Mouse (Mus musculus) stomach, postnatal 0 days (tissue): ENCODE results near the gene Med31. TPM values are rescaled to one million over a fixed set of nuclear protein-coding genes. Genes with fewer than 3 reads are reported as not detected.

Experiments used
- ATAC-seq: fragments of 200-750 bp; cut with Nextera tagmentation; 2 replicates; pipeline ENCODE4 v1.8.0; 2017; ENCODE audit not compliant: low FRiP score, low TSS enrichment
- DNase-seq: peaks from one replicate; pipeline ENCODE4 v3.0.0-alpha.2; 2016; ENCODE audit warnings: low spot score
- H3K27ac ChIP-seq: fragments of 300-500 bp; sonication (generic); replicated peaks from 2 replicates; pipeline ENCODE4 v1.5.1; 2014; ENCODE audit warnings: mild to moderate bottlenecking, control low read depth
- H3K27me3 ChIP-seq: fragments of 300-500 bp; sonication (generic); 2 replicates; pipeline ENCODE4 v1.6.1; 2014; ENCODE audit warnings: low read length; ENCODE audit not compliant: control insufficient read depth, insufficient read depth
- H3K36me3 ChIP-seq: fragments of 300-500 bp; sonication (generic); 2 replicates; pipeline ENCODE4 v1.6.1; 2014; ENCODE audit warnings: low read length, mixed read lengths; ENCODE audit not compliant: control insufficient read depth, insufficient read depth
- H3K4me1 ChIP-seq: fragments of 300-500 bp; sonication (generic); replicated peaks from 2 replicates; pipeline ENCODE4 v1.6.1; 2014; ENCODE audit warnings: antibody characterized with exemption; ENCODE audit not compliant: control insufficient read depth, insufficient read depth
- H3K4me2 ChIP-seq: fragments of 300-500 bp; sonication (generic); replicated peaks from 2 replicates; pipeline ENCODE4 v1.6.1; 2014; ENCODE audit warnings: low read depth, mild to moderate bottlenecking, control low read depth, moderate library complexity
- H3K4me3 ChIP-seq: fragments of 300-500 bp; sonication (generic); 2 replicates; pipeline ENCODE4 v1.5.1; 2014; ENCODE audit warnings: low read depth, low read length, control low read depth
- H3K9ac ChIP-seq: fragments of 300-500 bp; sonication (generic); 2 replicates; pipeline ENCODE4 v1.6.1; 2014; ENCODE audit warnings: mild to moderate bottlenecking, low read length, control low read depth, mixed read lengths
- H3K9me3 ChIP-seq: fragments of 300-500 bp; sonication (generic); 2 replicates; pipeline ENCODE4 v1.6.1; 2016; ENCODE audit warnings: low read length; ENCODE audit not compliant: control insufficient read depth
- CTCF ChIP-seq: IDR thresholded peaks from 2 replicates; pipeline ENCODE4 v1.5.1; 2016; ENCODE audit warnings: antibody characterized with exemption, low read depth, mild to moderate bottlenecking, moderate library complexity
- EP300 ChIP-seq: optimal IDR thresholded peaks from 2 replicates; pipeline ENCODE3; 2016; ENCODE audit warnings: antibody characterized with exemption
- WGBS: fragments of 180-500 bp; shearing (Covaris S2); extraction: QIAGEN DNeasy Blood & Tissue Kit; methylation state at CpG from one replicate; pipeline ENCODE4 v1.1.7; 2014; 5-methylcytosine and 5-hydroxymethylcytosine counted together
- polyA plus RNA-seq: library from polyadenylated mRNA; unstranded; fragments of >200 nt; fragmentation: Nextera tagmentation; extraction: Ambion mirVana; gene quantifications from 2 replicates; pipeline ENCODE4 v1.2.1, GENCODE M21; 2015

The Med31 gene
- polyA plus RNA-seq, 1 experiment from 2014 or later = 28.1 TPM

DNA sequence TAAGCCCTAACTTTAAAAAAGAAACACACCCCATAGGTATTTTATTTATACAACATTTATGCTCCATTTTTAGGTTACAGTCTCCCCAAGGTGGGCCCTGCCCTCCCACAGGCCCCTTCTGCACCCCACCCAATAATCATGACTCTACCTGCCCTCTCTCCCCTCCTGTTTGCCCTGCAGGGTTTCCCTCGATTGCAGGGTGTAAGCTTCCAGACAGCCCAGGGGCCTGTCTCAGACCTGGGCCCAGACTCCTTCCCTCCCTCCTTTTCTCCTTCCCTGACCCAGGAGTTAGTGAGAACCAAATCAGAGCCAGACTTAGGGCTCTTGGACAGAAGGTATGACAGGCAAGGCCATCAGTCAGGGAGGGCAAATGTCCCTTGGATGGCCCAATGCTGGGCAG, 17.6 kb upstream of the Med31 start:
- DNase-seq = no peak
- Histone ChIP-seq H3K27me3 (no peaks in the 10 kb centered on the region), H3K9ac (no peak overlapping the region), H3K4me1 (no peaks in the 10 kb centered on the region), H3K4me3 (no peak overlapping the region), H3K4me2 (no peak overlapping the region), H3K36me3 (no peaks in the 10 kb centered on the region), H3K9me3 (no peaks in the 10 kb centered on the region), H3K27ac (no peak overlapping the region)
- WGBS = 73% methylated on average over 1 of the region's 1 CpGs
- TF ChIP-seq CTCF (no peak), EP300 (no peak)
- no peak for ATAC-seq

DNA sequence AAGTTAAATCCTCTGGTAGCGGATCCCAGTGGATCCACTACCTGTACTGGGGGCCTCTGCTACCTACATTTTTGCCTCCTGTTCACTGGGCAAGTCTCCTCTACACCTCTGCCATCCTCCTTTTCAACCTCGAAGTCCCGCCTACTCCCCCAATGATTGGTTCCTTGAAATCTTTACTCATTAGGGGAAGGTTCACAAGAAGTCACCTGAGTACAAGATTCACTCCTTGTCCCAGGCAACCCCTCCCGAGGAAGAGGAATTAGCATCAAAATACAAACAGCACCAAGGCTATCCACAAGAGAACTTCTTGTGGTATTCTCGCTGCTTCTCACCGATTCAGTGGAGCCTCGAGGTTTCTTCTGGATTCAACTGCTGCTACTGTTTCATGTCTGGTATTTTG, 16.7 kb upstream of the Med31 start:
- DNase-seq = no peak
- 83% methylated on average over 7 of the region's 7 CpGs for WGBS
- no peak for ATAC-seq
- TF ChIP-seq EP300 = no peak
- TF ChIP-seq CTCF = no peak
- Histone ChIP-seq H3K4me2 (no peak overlapping the region), H3K9ac (no peak overlapping the region), H3K4me1 (no peaks in the 10 kb centered on the region), H3K27ac (no peak overlapping the region), H3K36me3 (no peaks in the 10 kb centered on the region), H3K9me3 (no peaks in the 10 kb centered on the region), H3K4me3 (no peak overlapping the region), H3K27me3 (no peaks in the 10 kb centered on the region)

- Histone ChIP-seq H3K9me3 (no peaks in the 10 kb centered on the region), H3K9ac (no peak overlapping the region), H3K27me3 (no peaks in the 10 kb centered on the region), H3K36me3 (no peaks in the 10 kb centered on the region), H3K4me2 (no peak overlapping the region), H3K4me3 (no peak overlapping the region), H3K4me1 (no peaks in the 10 kb centered on the region), H3K27ac (no peak overlapping the region)
- TF ChIP-seq EP300 (no peak), CTCF (no peak)
- 88% methylated on average over 4 of the region's 4 CpGs for WGBS
- no peak for ATAC-seq
- DNase-seq = no peak
Measured at GRCm38 (mm10) chr11:72228513-72228912, 13.1 kb upstream of the Med31 start.

DNA sequence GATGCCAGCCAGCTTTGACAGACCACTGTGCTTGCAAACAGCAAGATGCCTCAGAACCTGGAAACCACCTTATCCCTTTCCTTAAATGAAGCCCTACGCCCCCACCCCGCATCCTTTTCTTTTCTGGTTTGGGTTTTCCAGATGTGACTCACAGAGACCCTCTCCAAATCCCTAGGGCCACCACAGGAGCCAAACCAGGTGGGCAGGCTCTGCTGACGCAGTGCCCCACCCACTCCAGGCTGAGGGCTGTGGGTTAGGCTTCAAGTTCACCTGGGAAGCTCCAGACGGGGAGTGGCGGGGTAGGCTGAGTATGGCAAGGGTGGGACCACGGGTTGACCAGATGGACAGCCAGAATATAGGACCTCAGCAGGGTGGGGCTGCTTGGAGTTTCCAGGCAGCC, 11.5 kb upstream of the Med31 start:
- 69% methylated on average over 6 of the region's 6 CpGs for WGBS
- DNase-seq (no peak), ATAC-seq (no peak)
- Histone ChIP-seq H3K9me3 (no peaks in the 10 kb centered on the region), H3K4me1 (no peaks in the 10 kb centered on the region), H3K36me3 (no peaks in the 10 kb centered on the region), H3K27me3 (no peaks in the 10 kb centered on the region), H3K9ac (no peak overlapping the region), H3K4me2 (no peak overlapping the region), H3K27ac (no peak overlapping the region), H3K4me3 (no peak overlapping the region)
- no peak for TF ChIP-seq CTCF
- TF ChIP-seq EP300 = no peak

- WGBS = 85% methylated on average over 10 of the region's 10 CpGs
Measured at GRCm38 (mm10) chr11:72226020-72226791, 10.8 kb upstream of the Med31 start.

GRCm38 (mm10) chr11:72224865-72225264, 9.5 kb upstream of the Med31 start:
- H3K27me3 ChIP-seq = no peaks in the 10 kb centered on the region
- no peaks in the 10 kb centered on the region for H3K9me3 ChIP-seq
- no peak overlapping the region for H3K4me2 ChIP-seq
- no peaks in the 10 kb centered on the region for H3K36me3 ChIP-seq
- H3K9ac ChIP-seq = no peak overlapping the region
- ATAC-seq (peak; percentile 76; the same call in 1 of the 2 replicates), DNase-seq (peak; percentile 78)
- no peaks in the 10 kb centered on the region for H3K4me1 ChIP-seq
- no peak overlapping the region for H3K27ac ChIP-seq
- H3K4me3 ChIP-seq = no peak overlapping the region
- WGBS = 14% methylated on average over 5 of the region's 5 CpGs
- TF ChIP-seq CTCF = peak; percentile 94
- no peak for TF ChIP-seq EP300

More at GRCm38 (mm10) chr11:72226020-72226791, 10.8 kb upstream of the Med31 start:
- Histone ChIP-seq H3K4me1 (no peaks in the 10 kb centered on the region), H3K27me3 (no peaks in the 10 kb centered on the region), H3K36me3 (no peaks in the 10 kb centered on the region), H3K9me3 (no peaks in the 10 kb centered on the region), H3K9ac (no peak overlapping the region), H3K27ac (no peak overlapping the region), H3K4me3 (no peak overlapping the region), H3K4me2 (no peak overlapping the region)
- DNase-seq (no peak), ATAC-seq (no peak)
- TF ChIP-seq CTCF (no peak), EP300 (no peak)
